Mouse (Mus musculus) megakaryocyte, embryonic 14.5 days (primary cell): ENCODE results near the gene Sell.

Source experiments
- FLI1 ChIP-seq: IDR thresholded peaks from 2 replicates; pipeline ENCODE4 v1.6.1; 2012; ENCODE audit warnings: low read length, inconsistent platforms, mixed read lengths
- GATA1 ChIP-seq: IDR thresholded peaks from 3 replicates; pipeline ENCODE4 v1.6.1; 2012; ENCODE audit warnings: mixed read lengths, low read length, inconsistent platforms, borderline replicate concordance

DNA sequence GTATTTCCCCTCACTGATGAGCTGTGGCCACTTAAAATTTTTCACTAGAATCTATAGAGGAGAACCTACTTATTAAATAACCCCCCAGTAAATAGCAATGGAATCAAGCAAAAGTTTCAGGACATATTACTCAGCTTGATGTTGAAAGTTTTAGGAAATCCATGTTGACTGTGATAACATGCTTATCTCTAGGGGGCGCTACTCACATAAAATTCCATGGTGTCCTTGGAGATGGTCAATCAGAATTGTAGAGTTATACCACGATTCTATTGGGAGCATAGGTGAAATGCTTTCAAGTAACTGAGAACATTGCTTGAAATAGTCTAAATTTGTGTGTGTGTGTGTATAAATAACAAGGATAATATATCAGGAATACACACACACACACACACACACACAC, 7.0 kb upstream of the Sell start:
- TF ChIP-seq GATA1 (no peak), FLI1 (no peak)
